Mouse (Mus musculus) lung, postnatal 0 days (tissue): ENCODE results near the gene Coro1b. TPM values are rescaled to one million over a fixed set of nuclear protein-coding genes. Genes with fewer than 3 reads are reported as not detected.
A peak's percentile ranks its signal among the peaks of the same experiment; 100 is the strongest.
"Not testable (repeated sequence)": the region's sequence is repeated elsewhere in the genome, so short reads cannot be mapped to it uniquely, and the experiment has no call there.

ENCODE experiments used
- ATAC-seq: fragments of 200-750 bp; cut with Nextera tagmentation; 2 replicates; pipeline ENCODE4 v1.8.0; 2017; ENCODE audit warnings: moderate library complexity
- DNase-seq: peaks from one replicate; pipeline ENCODE4 v3.0.0-alpha.2; 2016; ENCODE audit warnings: low spot score
- H3K27ac ChIP-seq: fragments of 300-500 bp; sonication (generic); 2 replicates; pipeline ENCODE4 v1.5.1; 2014; ENCODE audit warnings: antibody characterized with exemption, mild to moderate bottlenecking, low read length, mixed read lengths
- H3K27me3 ChIP-seq: fragments of 300-500 bp; sonication (generic); replicated peaks from 2 replicates; pipeline ENCODE4 v1.6.1; 2014; ENCODE audit warnings: low read length, mixed read lengths; ENCODE audit not compliant: insufficient read depth
- H3K36me3 ChIP-seq: fragments of 300-500 bp; sonication (generic); 2 replicates; pipeline ENCODE4 v1.6.1; 2014; ENCODE audit warnings: low read length, mixed read lengths; ENCODE audit not compliant: insufficient read depth
- H3K4me1 ChIP-seq: fragments of 300-500 bp; sonication (generic); 2 replicates; pipeline ENCODE4 v1.6.1; 2014; ENCODE audit warnings: antibody characterized with exemption, low read depth, low read length, mixed read lengths; ENCODE audit not compliant: insufficient read depth
- H3K4me2 ChIP-seq: fragments of 300-500 bp; sonication (generic); replicated peaks from 2 replicates; pipeline ENCODE4 v1.6.1; 2014; ENCODE audit warnings: low read depth, mild to moderate bottlenecking, low read length, moderate library complexity, mixed read lengths
- H3K4me3 ChIP-seq: fragments of 300-500 bp; sonication (generic); 2 replicates; pipeline ENCODE4 v1.5.1; 2014; ENCODE audit warnings: low read depth, low read length
- H3K9ac ChIP-seq: fragments of 300-500 bp; sonication (generic); replicated peaks from 2 replicates; pipeline ENCODE4 v1.6.1; 2014; ENCODE audit warnings: low read depth, mild to moderate bottlenecking
- H3K9me3 ChIP-seq: fragments of 300-500 bp; sonication (generic); 2 replicates; pipeline ENCODE4 v1.6.1; 2016; ENCODE audit warnings: low read length, mixed read lengths
- CTCF ChIP-seq: IDR thresholded peaks from 2 replicates; pipeline ENCODE4 v1.5.1; 2016; ENCODE audit warnings: antibody characterized with exemption, mild to moderate bottlenecking
- EP300 ChIP-seq: IDR thresholded peaks from 2 replicates; pipeline ENCODE4 v1.6.1; 2016; ENCODE audit warnings: antibody characterized with exemption, mild to moderate bottlenecking, control low read depth
- WGBS: fragments of 180-500 bp; shearing (Covaris S2); extraction: QIAGEN DNeasy Blood & Tissue Kit; methylation state at CpG from one replicate; pipeline ENCODE4 v1.1.7; 2014; 5-methylcytosine and 5-hydroxymethylcytosine counted together
- polyA plus RNA-seq: library from polyadenylated mRNA; unstranded; fragments of >200 nt; fragmentation: Nextera tagmentation; extraction: Ambion mirVana; gene quantifications from 2 replicates; pipeline ENCODE4 v1.2.1, GENCODE M21; 2015

The Coro1b gene
- polyA plus RNA-seq, 1 experiment from 2014 or later, result 183 TPM

- Histone ChIP-seq H3K4me2 (no peak overlapping the region), H3K4me3 (no peak overlapping the region), H3K27ac (no peak overlapping the region), H3K27me3 (no peaks in the 10 kb centered on the region), H3K9me3 (no peaks in the 10 kb centered on the region), H3K4me1 (peaks cover 9% of the 10 kb centered on the region), H3K36me3 (no peaks in the 10 kb centered on the region), H3K9ac (no peak overlapping the region)
- DNase-seq (no peak), ATAC-seq (no peak)
- 75% methylated on average over 7 of the region's 7 CpGs for whole genome bisulfite sequencing
- TF ChIP-seq EP300 (no peak), CTCF (no peak; the same call in 1 of the 2 replicates)
These were observed 25.7 kb upstream of the Coro1b start for GRCm38 (mm10) chr19:4122411-4123370.

GRCm38 (mm10) chr19:4124432-4124831, 24.0 kb upstream of the Coro1b start:
- H3K27ac ChIP-seq, result no peak overlapping the region
- ATAC-seq (no peak), DNase-seq (no peak)
- no peaks in the 10 kb centered on the region for H3K9me3 ChIP-seq
- peaks cover 9% of the 10 kb centered on the region for H3K4me1 ChIP-seq
- H3K4me3 ChIP-seq, result no peak overlapping the region
- WGBS, result 59% methylated on average over 4 of the region's 4 CpGs
- H3K36me3 ChIP-seq, result peaks cover 7% of the 10 kb centered on the region; the same call in 1 of the 2 replicates
- H3K9ac ChIP-seq, result no peak overlapping the region
- no peak for TF ChIP-seq CTCF
- TF ChIP-seq EP300, result no peak
- no peaks in the 10 kb centered on the region for H3K27me3 ChIP-seq
- H3K4me2 ChIP-seq, result no peak overlapping the region

- H3K27ac ChIP-seq, H3K9me3 ChIP-seq, H3K4me1 ChIP-seq, H3K9ac ChIP-seq, H3K36me3 ChIP-seq, H3K27me3 ChIP-seq, DNase-seq: not testable (repeated sequence)
- peak overlapping the region; percentile 70 for H3K4me3 ChIP-seq
- peak overlapping the region; percentile 71 for H3K4me2 ChIP-seq
- peak; percentile 12 for ATAC-seq
- 9% methylated on average over 4 of the region's 4 CpGs for WGBS
These were observed 23.2 kb upstream of the Coro1b start for GRCm38 (mm10) chr19:4125268-4125667.

- Histone ChIP-seq H3K4me1 (peaks cover 5% of the 10 kb centered on the region), H3K27ac (peak within 1 kb of the TSS; percentile 11; the same call in 1 of the 2 replicates), H3K4me2 (peak within 1 kb of the TSS; percentile 71), H3K9me3 (no peaks in the 10 kb centered on the region), H3K36me3 (peaks cover 10% of the 10 kb centered on the region; the same call in 1 of the 2 replicates), H3K27me3 (no peaks in the 10 kb centered on the region), H3K4me3 (peak within 1 kb of the TSS; percentile 70), H3K9ac (peak within 1 kb of the TSS; percentile 81)
- peak; percentile 79 for TF ChIP-seq CTCF
- TF ChIP-seq EP300, result no peak
- DNase-seq, result peak; percentile 100
- WGBS, result 2% methylated on average over 54 of the region's 64 CpGs
- ATAC-seq, result peak; percentile 94
These were observed 22.4 kb upstream of the Coro1b start, which contains the start of gene Aip for GRCm38 (mm10) chr19:4125741-4126696. TSS of gene Aip (minus strand) at chr19:4125858.

GRCm38 (mm10) chr19:4126759-4127495, 21.5 kb upstream of the Coro1b start:
- WGBS, result 50% methylated on average over 7 of the region's 7 CpGs
- Histone ChIP-seq H3K27ac (no peak overlapping the region), H3K4me2 (peak overlapping the region; percentile 71), H3K4me3 (peak overlapping the region; percentile 70), H3K9ac (peak overlapping the region; percentile 81), H3K36me3 (peaks cover 16% of the 10 kb centered on the region; the same call in 1 of the 2 replicates), H3K4me1 (peaks cover 5% of the 10 kb centered on the region), H3K27me3 (no peaks in the 10 kb centered on the region), H3K9me3 (no peaks in the 10 kb centered on the region)
- no peak for ATAC-seq
- no peak for TF ChIP-seq CTCF
- no peak for TF ChIP-seq EP300
- peak; percentile 44 for DNase-seq
